Mouse (Mus musculus) heart, embryonic 10.5 days (tissue): ENCODE results near the gene Gm45713. TPM values are rescaled to one million over a fixed set of nuclear protein-coding genes. Genes with fewer than 3 reads are reported as not detected.
"Not testable (repeated sequence)": the region's sequence is repeated elsewhere in the genome, so short reads cannot be mapped to it uniquely, and the experiment has no call there.

Experiments used
- DNase-seq: peaks from one replicate; pipeline ENCODE4 v3.0.0-alpha.2; 2017; ENCODE audit warnings: low spot score
- H3K27ac ChIP-seq: fragments of 300-500 bp; sonication (generic); 2 replicates; pipeline ENCODE4 v1.5.1; 2016; ENCODE audit warnings: mild to moderate bottlenecking
- H3K27me3 ChIP-seq: fragments of 300-500 bp; sonication (generic); 2 replicates; pipeline ENCODE4 v1.6.1; 2016; ENCODE audit warnings: mild to moderate bottlenecking; ENCODE audit not compliant: poor library complexity, insufficient read depth, severe bottlenecking
- H3K36me3 ChIP-seq: fragments of 300-500 bp; sonication (generic); 2 replicates; pipeline ENCODE4 v1.6.1; 2016; ENCODE audit warnings: mild to moderate bottlenecking, moderate library complexity
- H3K4me1 ChIP-seq: fragments of 300-500 bp; sonication (generic); 2 replicates; pipeline ENCODE4 v1.6.1; 2016; ENCODE audit warnings: mild to moderate bottlenecking
- H3K4me3 ChIP-seq: fragments of 300-500 bp; sonication (generic); 2 replicates; pipeline ENCODE4 v1.5.1; 2016; ENCODE audit warnings: mild to moderate bottlenecking, moderate library complexity
- H3K9me3 ChIP-seq: fragments of 300-500 bp; sonication (generic); 2 replicates; pipeline ENCODE4 v1.6.1; 2016; ENCODE audit warnings: mild to moderate bottlenecking, moderate library complexity
- WGBS: fragments of 180-500 bp; shearing (Covaris S2); methylation state at CpG from one replicate; pipeline ENCODE4 v1.1.7; 2016; 5-methylcytosine and 5-hydroxymethylcytosine counted together
- polyA plus RNA-seq: library from polyadenylated mRNA; unstranded; fragments of >200 nt; fragmentation: Nextera tagmentation; extraction: Ambion mirVana; gene quantifications from 2 replicates; pipeline ENCODE4 v1.2.1, GENCODE M21; 2016

Gm45713 gene
- polyA plus RNA-seq, 1 experiment from 2014 or later = 0.58 TPM

DNA sequence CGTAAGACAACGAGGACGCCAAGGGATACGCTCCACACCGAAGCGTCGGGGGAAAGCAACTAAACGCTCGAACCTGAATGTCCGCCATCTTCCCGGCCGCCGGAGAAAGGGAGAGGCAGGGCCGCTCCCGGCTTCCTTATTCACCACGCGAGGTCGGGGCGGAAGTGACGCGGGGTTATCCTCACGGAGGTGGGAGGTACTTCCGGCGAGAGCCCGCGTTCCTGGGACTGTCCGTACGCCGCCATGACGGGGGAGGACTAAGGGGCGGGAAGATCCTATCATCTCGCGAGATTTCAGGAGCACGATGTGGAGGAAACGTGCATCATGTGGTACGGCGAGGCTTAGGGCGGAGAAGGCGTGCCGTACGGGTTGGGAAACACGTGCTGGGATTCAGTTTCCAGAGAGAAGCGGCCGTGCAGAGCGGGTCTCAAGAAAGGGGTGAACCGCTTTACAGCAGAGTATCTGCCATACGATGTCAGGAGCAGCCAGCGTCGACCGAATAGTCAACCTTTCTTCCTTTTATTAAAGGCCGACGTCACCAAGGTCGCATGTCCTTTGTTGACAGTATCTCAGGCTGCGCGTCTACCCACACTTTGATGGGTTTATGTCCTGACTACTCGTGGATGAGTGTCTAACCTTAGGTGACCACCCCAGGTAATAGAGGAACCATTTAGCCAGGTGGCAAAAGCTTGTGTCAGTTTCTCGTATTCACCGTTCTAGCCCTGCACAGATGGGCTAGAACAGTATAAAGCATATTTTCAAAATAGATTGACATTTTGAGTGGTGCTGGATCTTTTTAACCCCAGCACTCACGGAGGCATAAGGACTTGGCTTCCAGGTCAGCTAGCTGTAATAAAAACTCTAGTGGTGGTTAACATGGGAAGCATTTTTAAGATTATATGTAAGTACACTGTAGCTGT, 11.5 kb downstream of the Gm45713 start, which contains the start of gene Rps11:
Gene Rps11 (minus strand): TSS at position 216 of the 920 bp plus-strand sequence.
- Histone ChIP-seq H3K9me3 (no peaks in the 10 kb centered on the region), H3K27ac (peak within 1 kb of the TSS; percentile 96), H3K27me3 (no peaks in the 10 kb centered on the region), H3K4me3 (peak within 1 kb of the TSS; percentile 97), H3K36me3 (peaks cover 68% of the 10 kb centered on the region), H3K4me1 (peaks cover 47% of the 10 kb centered on the region)
- WGBS = 1% methylated on average over 59 of the region's 59 CpGs
- DNase-seq = peak; percentile 100

DNA sequence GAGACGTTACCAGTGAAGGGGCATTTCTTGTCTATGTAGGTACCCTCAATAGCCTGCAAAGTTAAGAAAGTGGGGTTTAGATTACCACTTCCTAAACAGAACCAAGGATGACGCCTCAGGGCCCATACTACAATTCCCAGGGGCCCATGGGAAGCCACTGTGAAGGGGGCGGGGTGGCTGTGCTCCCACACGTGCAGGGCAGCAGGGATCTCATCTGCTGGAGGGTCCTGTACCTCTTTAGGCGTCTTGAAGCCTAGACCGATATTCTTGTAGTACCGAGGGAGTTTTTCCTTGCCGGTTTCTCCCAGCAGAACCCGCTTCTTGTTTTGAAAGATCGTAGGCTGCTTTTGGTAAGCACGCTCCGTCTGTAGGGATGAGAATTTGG, 12.9 kb downstream of the Gm45713 start:
- Histone ChIP-seq H3K36me3 (peaks cover 78% of the 10 kb centered on the region), H3K9me3 (no peaks in the 10 kb centered on the region), H3K4me1 (peaks cover 44% of the 10 kb centered on the region), H3K4me3 (peak overlapping the region; percentile 95), H3K27ac (peak overlapping the region; percentile 96), H3K27me3 (no peaks in the 10 kb centered on the region)
- 23% methylated on average over 12 of the region's 12 CpGs for WGBS
- no peak for DNase-seq

- peaks cover 50% of the 10 kb centered on the region for H3K4me1 ChIP-seq
- WGBS = 86% methylated on average over 15 of the region's 15 CpGs
- H3K27ac ChIP-seq = 0 out of 2 replicates have a peak overlapping the region, but pooled peaks have one; percentile 24
- no peaks in the 10 kb centered on the region for H3K27me3 ChIP-seq
- H3K4me3 ChIP-seq = peak overlapping the region; percentile 95
- H3K36me3 ChIP-seq = peaks cover 83% of the 10 kb centered on the region
- DNase-seq = no peak
- no peaks in the 10 kb centered on the region for H3K9me3 ChIP-seq
These were observed 13.4 kb downstream of the Gm45713 start for GRCm38 (mm10) chr7:45122561-45123185.

DNA sequence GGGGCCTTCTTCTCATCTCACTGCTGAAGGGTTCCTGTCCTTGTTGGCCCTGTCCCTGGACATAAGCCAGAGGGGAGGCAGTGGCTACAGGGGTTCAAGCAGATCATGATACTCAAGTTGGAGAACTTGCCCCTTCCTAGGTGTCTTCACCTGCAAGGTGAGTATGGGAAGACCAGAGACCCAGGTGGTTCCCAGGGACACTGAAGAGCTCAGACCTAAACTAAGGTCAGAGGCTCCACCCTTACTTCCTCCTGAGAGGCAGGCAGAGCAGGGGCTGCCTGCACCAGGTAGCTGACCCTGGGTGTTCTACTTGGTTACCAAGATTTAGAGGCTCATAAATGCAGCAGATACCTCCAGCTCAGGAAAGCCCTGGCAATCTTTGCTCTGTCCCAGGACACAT, 14.1 kb downstream of the Gm45713 start:
- Histone ChIP-seq H3K4me3 (no peak overlapping the region; the same call in 1 of the 2 replicates), H3K27me3 (no peaks in the 10 kb centered on the region), H3K9me3 (no peaks in the 10 kb centered on the region), H3K4me1 (peaks cover 47% of the 10 kb centered on the region), H3K27ac (no peak overlapping the region), H3K36me3 (peaks cover 79% of the 10 kb centered on the region)
- DNase-seq = no peak

- Histone ChIP-seq H3K27me3 (no peaks in the 10 kb centered on the region), H3K9me3 (no peaks in the 10 kb centered on the region), H3K4me1 (peaks cover 41% of the 10 kb centered on the region), H3K4me3 (no peak overlapping the region), H3K27ac (no peak overlapping the region), H3K36me3 (peaks cover 73% of the 10 kb centered on the region)
- no peak for DNase-seq
- WGBS = 62% methylated on average over 8 of the region's 8 CpGs
These were observed 14.6 kb downstream of the Gm45713 start for GRCm38 (mm10) chr7:45121404-45121803.

- peaks cover 38% of the 10 kb centered on the region for H3K4me1 ChIP-seq
- H3K4me3 ChIP-seq = no peak overlapping the region
- no peak for DNase-seq
- 81% methylated on average over 5 of the region's 5 CpGs for WGBS
- H3K27ac ChIP-seq = no peak overlapping the region
- H3K27me3 ChIP-seq = no peaks in the 10 kb centered on the region
- H3K9me3 ChIP-seq = no peaks in the 10 kb centered on the region
- peaks cover 59% of the 10 kb centered on the region for H3K36me3 ChIP-seq
These were observed 16.0 kb downstream of the Gm45713 start for GRCm38 (mm10) chr7:45119780-45120709.

DNA sequence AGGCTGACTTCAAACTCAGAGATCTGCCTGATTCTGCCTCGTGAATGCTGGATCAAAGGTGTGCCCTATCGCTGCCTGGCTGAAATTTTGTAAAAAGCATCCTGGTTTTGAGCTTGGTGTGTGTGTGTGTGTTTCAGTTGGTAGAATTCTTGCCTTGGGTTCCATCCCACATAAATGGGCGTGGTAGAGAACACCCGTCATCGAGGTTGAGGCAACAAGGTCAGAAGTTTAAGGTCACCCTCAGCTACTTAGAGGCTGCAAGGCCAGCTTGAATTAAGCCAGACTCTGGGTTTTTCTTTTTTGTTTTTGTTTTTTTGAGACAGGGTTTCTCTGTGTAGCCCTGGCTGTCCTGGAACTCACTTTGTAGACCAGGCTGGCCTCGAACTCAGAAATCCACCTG, 17.7 kb downstream of the Gm45713 start:
- Histone ChIP-seq H3K9me3 (no peaks in the 10 kb centered on the region), H3K27ac (no peak overlapping the region), H3K27me3 (no peaks in the 10 kb centered on the region), H3K4me1 (peaks cover 44% of the 10 kb centered on the region), H3K4me3 (no peak overlapping the region), H3K36me3 (peaks cover 55% of the 10 kb centered on the region)
- no peak for DNase-seq
- 88% methylated on average over 6 of the region's 6 CpGs for WGBS

- DNase-seq = no peak
- H3K4me1 ChIP-seq = peaks cover 42% of the 10 kb centered on the region
- no peaks in the 10 kb centered on the region for H3K27me3 ChIP-seq
- no peak overlapping the region for H3K27ac ChIP-seq
- 78% methylated on average over 8 of the region's 8 CpGs for WGBS
- H3K36me3 ChIP-seq = peaks cover 47% of the 10 kb centered on the region
- H3K4me3 ChIP-seq = no peak overlapping the region
- no peaks in the 10 kb centered on the region for H3K9me3 ChIP-seq
These were observed 18.5 kb downstream of the Gm45713 start for GRCm38 (mm10) chr7:45117566-45117965.

- Histone ChIP-seq H3K27ac (no peak overlapping the region), H3K9me3 (no peaks in the 10 kb centered on the region), H3K36me3 (peaks cover 10% of the 10 kb centered on the region; the same call in 1 of the 2 replicates), H3K4me3 (no peak overlapping the region), H3K27me3 (no peaks in the 10 kb centered on the region), H3K4me1 (peaks cover 31% of the 10 kb centered on the region)
- DNase-seq = no peak
- 19% methylated on average over 2 of the region's 2 CpGs for WGBS
These were observed 22.6 kb downstream of the Gm45713 start for GRCm38 (mm10) chr7:45113476-45113875.

DNA sequence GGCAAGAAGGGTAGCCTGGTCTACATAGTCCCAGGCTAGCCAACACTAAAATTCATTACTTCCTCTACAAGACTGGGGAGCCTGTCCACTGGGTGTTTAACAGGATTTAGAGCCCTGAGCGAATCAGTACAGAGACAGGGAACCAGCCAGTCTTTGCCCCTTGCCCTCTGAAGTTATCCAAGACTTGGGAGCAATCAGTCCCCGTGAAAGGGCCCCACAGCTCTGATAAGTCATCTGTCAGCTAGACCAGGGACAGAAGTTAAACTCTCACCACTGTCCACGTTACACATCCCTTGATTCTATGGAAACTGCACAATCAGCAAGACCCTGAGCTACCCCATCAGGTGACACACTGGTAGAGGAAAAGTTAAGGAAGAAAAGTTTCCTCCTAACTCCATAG, 23.5 kb downstream of the Gm45713 start:
- no peaks in the 10 kb centered on the region for H3K9me3 ChIP-seq

DNA sequence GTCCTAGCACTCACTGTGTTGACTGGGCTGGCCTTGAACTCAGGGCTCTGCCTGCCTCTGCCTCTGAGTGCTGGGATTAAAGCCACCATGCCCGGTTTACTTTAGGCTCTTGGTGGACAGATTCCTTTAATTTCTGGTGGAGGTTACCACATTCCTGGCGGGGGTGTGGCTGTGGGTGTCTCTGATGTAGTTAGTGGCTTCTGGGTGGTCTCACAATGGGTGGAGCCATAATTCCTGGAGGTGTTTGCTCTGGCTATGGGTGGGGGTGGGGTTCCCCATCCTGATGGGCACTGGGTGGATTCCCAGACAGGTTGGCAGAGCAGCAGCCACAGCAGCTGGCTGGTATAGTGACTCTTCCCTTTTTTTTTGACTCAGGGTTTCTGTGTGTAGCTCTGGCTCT, 24.1 kb downstream of the Gm45713 start:
- H3K27ac ChIP-seq = no peak overlapping the region
- H3K4me1 ChIP-seq = peaks cover 23% of the 10 kb centered on the region
- H3K4me3 ChIP-seq = no peak overlapping the region
- no peaks in the 10 kb centered on the region for H3K36me3 ChIP-seq
- WGBS = 70% methylated on average over 2 of the region's 2 CpGs
- DNase-seq = no peak
- no peaks in the 10 kb centered on the region for H3K9me3 ChIP-seq
- no peaks in the 10 kb centered on the region for H3K27me3 ChIP-seq

More for the DNA sequence above, 23.5 kb downstream of the Gm45713 start:
- Histone ChIP-seq H3K4me3 (no peak overlapping the region), H3K4me1 (peaks cover 25% of the 10 kb centered on the region), H3K36me3 (0 out of 2 replicates have a peak, but pooled peaks cover under 1% of the 10 kb centered on the region), H3K27ac (no peak overlapping the region), H3K27me3 (no peaks in the 10 kb centered on the region)
- WGBS = 53% methylated on average over 3 of the region's 3 CpGs
- DNase-seq = no peak

- not testable (repeated sequence) for DNase-seq, H3K27ac ChIP-seq, H3K9me3 ChIP-seq, H3K4me3 ChIP-seq, H3K36me3 ChIP-seq, H3K27me3 ChIP-seq
- peaks cover 16% of the 10 kb centered on the region for H3K4me1 ChIP-seq
- 81% methylated on average over 4 of the region's 4 CpGs for WGBS
These were observed 25.9 kb downstream of the Gm45713 start for GRCm38 (mm10) chr7:45110089-45110488.
